Mouse (Mus musculus): Measurements from ENCODE around the gene Slc35f6.

The Slc35f6 gene

GRCm38 (mm10) chr5:30647815-30648560 lies at the start of gene Slc35f6:
Gene Slc35f6 (plus strand): TSS chr5:30647933.
- DNase-seq (ENCODE audit: low read depth, low spot score) = peak; percentile 83

- no peak for DNase-seq (ENCODE audit: low read depth, low spot score)
Measured at GRCm38 (mm10) chr5:30601397-30601796, 46.3 kb upstream of the Slc35f6 start.

- DNase-seq (ENCODE audit: low read depth, low spot score) = no peak
Measured at GRCm38 (mm10) chr5:30603255-30603654, 44.5 kb upstream of the Slc35f6 start.

- DNase-seq (ENCODE audit: low read depth, low spot score) = no peak
Measured at GRCm38 (mm10) chr5:30603926-30604325, 43.8 kb upstream of the Slc35f6 start.

GRCm38 (mm10) chr5:30604769-30605188 lies 43.0 kb upstream of the Slc35f6 start:
- DNase-seq (ENCODE audit: low read depth, low spot score) = no peak

- DNase-seq (ENCODE audit: low read depth, low spot score) = no peak
Measured at GRCm38 (mm10) chr5:30605649-30606048, 42.1 kb upstream of the Slc35f6 start.

GRCm38 (mm10) chr5:30606424-30607073 lies 41.2 kb upstream of the Slc35f6 start:
- DNase-seq (ENCODE audit: low read depth, low spot score) = no peak

GRCm38 (mm10) chr5:30609094-30609493 lies 38.6 kb upstream of the Slc35f6 start:
- DNase-seq (ENCODE audit: low read depth, low spot score) = no peak

- DNase-seq (ENCODE audit: low read depth, low spot score) = no peak
Measured at GRCm38 (mm10) chr5:30609918-30610645, 37.7 kb upstream of the Slc35f6 start.

- peak; percentile 33 for DNase-seq (ENCODE audit: low read depth, low spot score)
Measured at GRCm38 (mm10) chr5:30611091-30611490, 36.6 kb upstream of the Slc35f6 start.

GRCm38 (mm10) chr5:30611689-30612088 lies 36.0 kb upstream of the Slc35f6 start:
- peak; percentile 84 for DNase-seq (ENCODE audit: low read depth, low spot score)

GRCm38 (mm10) chr5:30612575-30612974 lies 35.2 kb upstream of the Slc35f6 start:
- no peak for DNase-seq (ENCODE audit: low read depth, low spot score)

- DNase-seq (ENCODE audit: low read depth, low spot score) = no peak
Measured at GRCm38 (mm10) chr5:30613242-30613641, 34.5 kb upstream of the Slc35f6 start.

GRCm38 (mm10) chr5:30614221-30614620 lies 33.5 kb upstream of the Slc35f6 start:
- DNase-seq (ENCODE audit: low read depth, low spot score) = peak; percentile 85

- no peak for DNase-seq (ENCODE audit: low read depth, low spot score)
Measured at GRCm38 (mm10) chr5:30615416-30615815, 32.3 kb upstream of the Slc35f6 start.

- no peak for DNase-seq (ENCODE audit: low read depth, low spot score)
Measured at GRCm38 (mm10) chr5:30615819-30616218, 31.9 kb upstream of the Slc35f6 start.

- DNase-seq (ENCODE audit: low read depth, low spot score) = no peak
Measured at GRCm38 (mm10) chr5:30616644-30617043, 31.1 kb upstream of the Slc35f6 start.

- no peak for DNase-seq (ENCODE audit: low read depth, low spot score)
Measured at GRCm38 (mm10) chr5:30617357-30617756, 30.4 kb upstream of the Slc35f6 start.

- DNase-seq (ENCODE audit: low read depth, low spot score) = no peak
Measured at GRCm38 (mm10) chr5:30617851-30618250, 29.9 kb upstream of the Slc35f6 start.

GRCm38 (mm10) chr5:30618376-30619003 lies 29.2 kb upstream of the Slc35f6 start:
- no peak for DNase-seq (ENCODE audit: low read depth, low spot score)

- no peak for DNase-seq (ENCODE audit: low read depth, low spot score)
Measured at GRCm38 (mm10) chr5:30619211-30619610, 28.5 kb upstream of the Slc35f6 start.

GRCm38 (mm10) chr5:30620567-30620966 lies 27.2 kb upstream of the Slc35f6 start:
- peak; percentile 16 for DNase-seq (ENCODE audit: low read depth, low spot score)

Measured in R1 (cell line).